Mouse (Mus musculus): ENCODE data around the gene Il31.

Il31 gene

DNA sequence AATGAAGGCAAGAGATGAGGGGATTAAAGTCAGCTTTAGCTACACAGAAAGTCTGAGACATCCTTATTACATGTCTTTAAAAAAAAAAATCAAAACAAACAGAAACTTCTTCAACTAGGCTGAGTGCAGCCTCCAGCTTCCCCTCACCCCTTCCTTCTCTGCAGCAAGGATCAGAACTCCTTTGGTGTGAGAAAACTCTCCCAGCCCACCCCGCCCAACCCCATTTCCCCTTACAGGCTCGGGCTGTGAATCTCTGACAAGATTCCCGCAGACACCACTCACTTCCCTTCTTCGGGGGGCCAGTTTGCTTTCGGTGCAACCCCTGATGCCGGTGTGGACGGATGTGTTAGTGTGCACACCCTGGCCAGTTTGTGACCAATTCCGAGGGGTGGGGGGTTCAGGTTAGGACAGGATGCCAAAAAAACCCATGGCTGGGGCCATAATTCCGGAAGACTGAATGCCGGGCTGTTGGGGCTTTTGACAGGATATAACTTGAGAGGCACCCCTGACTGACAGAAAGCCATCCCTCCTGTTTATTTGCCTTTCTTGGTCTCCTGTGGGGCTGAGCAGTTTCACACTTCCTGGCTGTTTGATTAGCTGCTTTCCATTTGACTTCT is 18.4 kb downstream of the Il31 start:
- no peak for DNase-seq

DNA sequence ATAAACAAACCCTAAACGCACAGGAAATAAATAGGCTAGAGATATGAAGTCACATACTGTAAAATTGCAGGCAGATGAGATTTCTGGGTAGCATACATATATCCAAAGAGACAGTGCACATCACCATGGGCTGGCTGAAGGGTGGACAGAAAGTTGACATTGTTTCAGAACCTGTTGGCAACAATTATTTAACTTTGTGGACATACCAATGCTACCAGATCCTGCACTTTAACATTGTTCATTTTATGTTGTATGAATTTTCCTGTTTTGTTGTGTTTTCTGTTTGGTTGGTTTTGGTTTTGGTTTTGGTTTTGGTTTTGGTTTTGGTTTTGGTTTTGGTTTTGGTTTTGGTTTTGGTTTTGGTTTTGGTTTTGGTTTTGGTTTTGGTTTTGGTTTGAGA is 24.7 kb downstream of the Il31 start:
- DNase-seq, result no peak

DNA sequence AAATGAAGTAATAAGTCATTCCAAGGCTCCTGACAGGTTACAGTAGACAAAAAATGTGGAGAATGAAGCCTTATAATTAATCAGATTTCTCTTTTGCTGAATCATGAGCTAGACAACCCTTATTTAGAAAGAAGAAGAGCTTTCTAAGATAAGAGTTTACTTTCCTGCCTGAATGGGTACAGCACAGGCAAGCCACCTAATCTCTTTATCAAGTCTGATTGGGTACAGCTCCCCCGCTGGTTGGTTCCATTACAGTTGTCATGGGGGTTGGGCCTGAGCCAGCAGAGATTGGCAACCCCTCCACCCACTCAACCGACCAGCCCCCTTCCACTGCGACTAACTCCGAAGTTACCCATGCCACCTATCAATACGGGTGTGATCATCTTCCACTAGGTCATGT is 27.9 kb downstream of the Il31 start:
- DNase-seq, result no peak

DNA sequence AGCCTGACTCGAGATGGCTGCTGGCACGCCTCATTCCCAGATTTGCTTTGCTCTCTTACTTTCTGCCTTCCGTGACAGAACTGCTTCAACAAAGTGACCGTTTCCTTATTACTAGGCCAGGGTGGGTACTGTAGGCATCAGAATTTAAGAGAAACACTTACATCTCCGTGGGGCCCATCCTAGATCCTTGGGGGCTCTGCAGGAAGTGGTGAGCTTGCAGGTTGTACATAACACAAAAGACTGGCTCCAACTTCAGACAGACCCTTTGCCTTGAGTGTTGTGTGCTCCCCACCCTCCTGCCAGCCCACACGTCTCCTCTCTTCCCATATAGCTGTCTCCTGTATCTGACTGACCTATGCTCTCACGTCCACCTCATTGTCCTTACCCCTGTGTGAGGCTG is 37.4 kb downstream of the Il31 start:
- DNase-seq, result no peak

DNA sequence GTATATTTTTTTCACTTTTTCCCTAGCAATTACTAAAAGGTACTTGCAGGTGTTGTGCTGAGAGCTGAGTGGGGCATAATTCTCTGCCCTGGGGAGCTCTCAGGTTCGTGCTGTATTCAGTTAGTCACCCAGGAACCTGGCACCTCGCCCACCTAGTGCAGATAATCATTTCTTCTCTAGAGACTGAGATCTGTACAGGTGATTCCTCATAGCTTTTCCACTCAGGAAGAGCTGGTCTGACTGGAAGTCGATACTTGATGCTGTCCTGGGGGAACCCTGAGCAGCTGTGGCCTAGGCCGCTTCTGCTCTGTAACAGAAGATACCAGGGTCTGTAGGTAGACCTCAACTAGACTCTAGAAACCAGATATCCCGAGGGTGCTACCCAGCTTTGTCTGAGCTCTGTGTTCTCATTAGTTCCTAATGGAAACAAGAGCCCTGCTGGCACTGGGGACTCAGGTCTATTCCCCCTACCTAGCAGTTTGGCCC is 44.4 kb downstream of the Il31 start:
- DNase-seq, result no peak

DNA sequence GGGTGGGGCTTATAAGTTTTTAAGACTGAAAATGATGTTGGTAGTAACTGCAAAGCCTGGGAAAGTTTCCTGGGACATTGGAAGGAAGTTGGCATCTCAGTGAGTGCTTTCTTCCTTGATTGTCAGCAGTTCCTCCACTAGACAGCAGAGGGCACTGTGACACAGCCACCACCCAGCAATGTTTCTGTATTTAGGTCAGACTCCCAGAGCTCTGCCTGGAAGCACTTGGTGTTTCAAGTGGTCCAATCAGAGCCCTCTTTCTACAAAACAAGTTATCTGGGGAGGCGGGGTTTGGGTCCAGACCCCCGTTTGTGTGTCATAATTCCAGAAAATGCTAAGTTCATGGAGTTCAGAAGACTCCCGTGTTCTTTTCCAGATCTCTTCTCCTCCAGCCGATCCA is 45.2 kb downstream of the Il31 start:
- peak; percentile 38 to 70 for DNase-seq

DNA sequence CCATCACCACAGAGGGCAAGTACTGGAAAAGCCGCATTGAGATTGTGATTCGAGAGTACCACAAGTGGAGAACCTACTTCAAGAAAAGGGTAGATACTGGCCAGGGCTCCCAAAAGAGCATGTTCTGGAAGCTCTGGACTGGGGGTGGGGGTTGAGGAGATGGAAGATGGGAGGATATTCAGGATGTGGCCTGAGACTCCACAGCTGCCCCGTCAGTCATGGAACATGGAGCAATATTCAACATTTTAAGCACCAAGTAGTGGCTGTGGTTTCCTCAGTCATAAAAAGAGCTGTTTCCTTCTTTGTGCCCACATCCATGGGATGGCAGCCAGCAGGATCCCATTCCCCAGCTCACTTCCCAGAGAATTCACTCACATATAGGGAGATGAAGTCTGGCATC is 47.0 kb downstream of the Il31 start:
- no peak for DNase-seq

DNA sequence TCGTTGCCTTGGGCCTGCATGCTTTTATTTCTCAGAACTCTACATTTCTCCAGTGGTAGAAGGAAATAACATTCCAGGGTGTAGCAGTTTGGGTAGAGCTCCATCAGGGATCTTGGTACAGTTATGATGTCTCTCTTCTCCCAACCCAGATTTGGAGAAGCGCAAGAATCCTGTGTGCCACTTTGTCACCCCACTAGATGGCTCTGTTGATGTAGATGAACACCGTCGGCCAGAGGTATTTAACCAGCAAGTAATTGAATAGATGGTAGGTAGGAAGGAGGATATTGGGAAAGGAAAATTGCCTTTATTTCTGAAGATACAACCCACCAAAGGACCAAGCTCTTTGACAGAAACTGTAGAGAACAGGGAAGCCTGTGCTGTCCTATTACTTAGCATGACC is 48.6 kb downstream of the Il31 start:
- no peak for DNase-seq

DNA sequence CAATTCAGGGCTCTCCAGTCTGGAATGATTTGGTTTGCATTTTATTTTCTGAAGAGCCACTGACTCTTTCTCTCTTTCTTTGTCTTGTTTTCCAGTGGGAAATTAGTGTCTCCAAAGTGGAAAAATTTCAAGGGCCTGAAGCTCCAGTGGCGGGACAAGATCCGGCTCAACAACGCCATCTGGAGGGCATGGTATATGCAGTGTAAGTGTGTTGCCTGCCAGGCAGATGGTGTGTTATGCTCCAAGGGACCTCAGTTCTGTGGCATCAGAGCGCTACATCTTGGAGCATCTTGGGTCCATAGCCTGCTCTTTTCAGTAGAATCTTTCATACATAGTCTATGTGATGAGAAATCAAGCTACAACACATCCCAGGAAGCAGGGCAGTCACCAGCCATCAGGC is 49.3 kb downstream of the Il31 start:
- DNase-seq, result peak in 1 of 2 experiments; percentile 17

DNA sequence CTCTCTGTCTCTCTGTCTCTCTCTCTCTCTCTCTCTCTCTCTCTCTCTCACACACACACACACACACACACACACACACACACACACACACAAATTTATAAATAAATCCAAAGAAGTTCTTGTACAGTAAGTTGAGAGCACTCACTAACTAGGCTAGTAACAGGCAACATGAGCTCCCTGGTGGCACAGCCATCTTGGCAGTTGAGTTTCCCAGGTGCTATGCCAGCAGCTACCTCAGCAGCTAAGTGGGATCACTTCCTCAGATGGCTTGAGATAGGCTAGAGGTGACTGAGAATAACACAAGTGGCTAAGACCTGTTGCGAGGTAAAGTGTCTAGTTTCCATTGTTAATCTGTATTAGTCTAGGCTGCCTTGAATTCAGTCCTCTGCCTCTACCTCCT is 50.0 kb downstream of the Il31 start:
- DNase-seq, result no peak

DNA sequence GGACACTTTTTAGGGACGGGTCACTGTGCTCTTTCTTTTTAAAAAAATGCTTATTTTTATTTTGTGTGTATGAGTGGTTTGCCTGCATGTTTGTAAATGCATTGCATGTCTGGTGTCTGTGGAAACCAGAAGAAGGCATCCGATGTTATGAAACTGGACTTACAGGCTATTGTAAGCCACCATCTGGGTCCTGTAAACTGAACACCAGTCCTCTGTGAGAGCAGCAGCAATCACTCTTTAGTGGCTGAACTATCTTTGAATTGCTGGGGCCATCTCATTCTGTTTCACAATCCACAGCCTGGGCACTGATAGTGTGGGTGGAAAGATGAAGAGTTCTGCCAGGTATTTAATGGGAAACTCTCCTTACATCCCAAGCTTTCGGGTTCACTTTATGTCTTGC is 50.9 kb downstream of the Il31 start:
- no peak for DNase-seq

DNA sequence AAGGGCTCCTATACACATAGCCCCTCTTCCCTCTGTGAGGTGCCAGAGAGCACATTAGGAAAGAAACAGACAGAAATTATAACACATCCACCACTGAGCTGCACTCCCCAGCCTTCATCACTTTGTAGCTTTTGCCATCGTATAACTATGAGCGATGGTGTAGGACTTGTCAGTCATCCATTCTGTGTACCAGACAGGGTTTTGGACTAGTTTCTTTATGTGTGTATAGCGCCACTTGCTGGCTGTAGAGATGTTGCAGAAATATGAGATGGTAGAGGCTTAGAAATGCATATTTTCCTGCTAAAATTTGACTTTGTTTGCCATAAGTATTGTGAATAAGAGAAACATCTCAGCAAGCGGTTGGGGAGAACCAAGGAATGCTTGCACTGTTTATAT is 52.5 kb downstream of the Il31 start:
- peak; percentile 42 to 65 for DNase-seq

DNA sequence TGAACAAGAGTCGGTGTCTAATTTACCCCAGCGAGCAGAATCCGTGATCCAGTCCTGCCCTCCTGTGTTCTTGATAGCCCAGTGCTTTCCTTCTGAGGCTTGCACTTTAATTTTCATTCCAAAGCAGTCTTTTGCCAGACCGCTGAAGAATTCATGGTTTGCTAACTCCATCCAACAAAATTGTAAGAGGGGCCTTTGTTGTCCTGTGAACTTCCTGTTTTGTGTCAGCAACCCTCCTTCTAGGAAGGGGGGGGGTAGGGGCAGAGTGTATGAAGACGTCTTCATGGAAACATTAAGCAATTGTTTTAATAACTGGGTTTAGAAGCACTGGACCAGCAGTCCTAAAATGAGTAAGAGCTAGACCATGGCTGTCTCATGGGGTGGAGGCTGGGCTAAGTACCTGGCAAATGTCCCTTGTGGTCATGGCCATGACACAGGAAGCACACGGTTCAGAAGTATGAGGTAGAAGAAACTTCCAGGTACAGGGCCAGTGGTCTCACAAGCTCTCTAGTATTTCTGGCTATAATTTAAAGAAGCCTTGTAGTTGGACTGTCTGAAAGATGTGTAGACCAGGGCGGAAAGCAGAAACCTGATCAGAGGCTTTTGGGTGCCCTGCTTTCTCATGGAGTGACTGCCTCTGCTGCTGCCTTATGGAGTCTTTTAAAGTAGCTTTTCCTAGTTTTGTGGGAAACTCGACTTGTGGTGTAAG is 53.1 kb downstream of the Il31 start:
- DNase-seq, result peak; percentile 30 to 31

DNA sequence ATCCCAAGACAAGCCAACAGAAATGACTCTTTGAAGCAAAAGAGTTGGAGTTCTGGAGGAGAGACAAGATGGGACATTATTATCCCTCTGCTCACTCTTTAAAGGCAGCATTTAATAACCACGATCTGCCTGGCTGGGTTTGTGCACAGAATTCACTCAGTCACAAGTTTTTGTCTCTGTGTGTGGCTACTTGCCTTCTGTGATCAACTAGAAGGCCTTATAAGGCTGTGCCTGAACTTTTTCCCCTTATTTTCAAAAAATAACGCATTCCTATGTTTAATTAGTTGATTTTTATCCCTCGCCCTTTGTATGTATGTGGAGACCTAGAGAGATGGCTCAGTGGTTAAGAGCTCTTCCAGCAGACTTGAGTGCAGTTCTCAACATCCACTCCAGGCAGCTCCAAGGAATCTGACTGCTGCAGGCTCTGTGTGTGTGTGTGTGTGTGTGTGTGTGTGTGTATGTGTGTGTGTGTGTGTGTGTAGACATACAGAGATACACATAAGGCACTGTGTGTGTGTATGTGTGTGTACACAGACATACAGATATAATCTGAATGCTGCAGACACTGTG is 56.9 kb downstream of the Il31 start:
- no peak for DNase-seq

DNA sequence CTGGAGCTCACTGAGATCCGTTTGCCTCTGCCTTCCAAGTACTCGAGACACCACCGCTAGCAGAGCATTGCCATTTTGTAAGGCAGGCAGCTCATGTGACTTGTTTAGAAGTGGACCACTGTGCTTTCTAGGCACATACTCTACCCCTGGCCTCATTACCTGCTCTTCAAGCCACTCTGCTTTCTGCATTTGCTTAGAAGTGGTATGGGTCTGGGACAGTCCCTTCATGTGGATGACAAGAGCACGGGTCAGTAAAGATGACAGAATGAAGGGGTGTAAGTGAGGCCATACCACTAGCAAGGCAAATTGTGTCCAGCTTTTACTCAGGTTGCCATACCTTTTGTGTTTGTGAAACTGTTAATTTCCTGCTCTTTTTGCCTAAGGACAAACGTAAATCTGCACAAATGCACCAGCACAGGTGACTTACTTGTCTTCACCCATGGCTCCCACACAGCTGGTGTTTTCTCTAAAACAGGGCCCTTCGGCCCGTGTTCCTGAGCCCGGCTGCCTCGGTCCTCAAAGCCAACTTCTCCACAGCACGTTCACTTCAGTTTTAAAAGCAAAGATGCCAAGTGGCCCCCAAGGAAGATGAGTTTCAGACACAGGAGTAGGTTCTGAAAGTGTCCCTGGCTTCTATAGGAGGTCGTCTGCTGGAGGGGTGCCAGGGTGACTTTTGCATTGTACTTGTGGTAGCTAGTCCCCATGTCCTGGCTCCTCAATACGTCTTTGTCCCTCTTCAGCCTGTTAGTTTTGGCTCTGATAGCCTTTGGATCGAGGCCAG is 57.6 kb downstream of the Il31 start:
- peak; percentile 49 to 61 for DNase-seq

Data from kidney, adult 8-10 months (tissue).